Mouse (Mus musculus): ENCODE measurements around the gene 4933402D24Rik.

The 4933402D24Rik gene

DNA sequence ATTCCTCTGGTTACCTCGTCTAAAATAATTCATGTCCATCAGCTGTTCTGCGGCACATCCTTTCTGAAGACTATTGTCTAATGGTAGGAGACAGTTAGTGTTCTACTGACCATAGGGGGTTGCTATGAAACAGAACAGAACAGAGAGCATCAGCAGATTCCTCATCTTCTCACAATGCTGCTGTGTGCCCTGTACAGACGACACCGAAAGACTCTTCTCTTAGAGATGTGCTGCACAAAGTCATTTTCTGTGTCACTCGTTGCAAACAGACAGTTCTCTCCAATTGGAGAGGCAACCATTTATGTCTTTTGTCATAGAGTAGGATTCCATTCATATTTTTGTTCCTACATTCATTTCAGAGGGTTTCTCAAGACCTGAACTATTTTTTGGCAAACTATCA lies at the start of gene 4933402D24Rik:
4933402D24Rik (minus strand) TSS at position 101 of the 400 bp plus-strand sequence.
- no peak for DNase-seq

DNA sequence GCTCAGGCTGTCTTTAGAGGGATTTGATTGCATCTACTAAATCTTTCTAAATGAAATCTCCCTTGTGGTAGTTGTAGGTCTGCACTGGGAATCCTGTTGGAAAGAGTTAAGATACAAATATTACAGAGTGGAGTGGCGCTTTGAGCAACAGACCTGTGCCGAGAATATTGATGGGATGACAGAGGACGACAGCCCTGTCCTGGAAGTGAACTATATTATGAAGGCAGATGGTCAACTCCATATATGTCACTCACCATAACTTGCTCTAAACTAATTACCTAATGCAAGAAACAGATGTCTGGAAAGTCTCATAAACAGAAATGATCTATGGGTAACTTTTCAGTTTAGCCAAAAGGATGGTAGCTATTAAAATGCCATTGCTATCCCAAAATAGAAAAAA lies 39.5 kb upstream of the 4933402D24Rik start:
- peak; percentile 48 for DNase-seq

- DNase-seq, result peak; percentile 15
These were observed 36.0 kb upstream of the 4933402D24Rik start for GRCm38 (mm10) chr1:63805095-63805494.

DNA sequence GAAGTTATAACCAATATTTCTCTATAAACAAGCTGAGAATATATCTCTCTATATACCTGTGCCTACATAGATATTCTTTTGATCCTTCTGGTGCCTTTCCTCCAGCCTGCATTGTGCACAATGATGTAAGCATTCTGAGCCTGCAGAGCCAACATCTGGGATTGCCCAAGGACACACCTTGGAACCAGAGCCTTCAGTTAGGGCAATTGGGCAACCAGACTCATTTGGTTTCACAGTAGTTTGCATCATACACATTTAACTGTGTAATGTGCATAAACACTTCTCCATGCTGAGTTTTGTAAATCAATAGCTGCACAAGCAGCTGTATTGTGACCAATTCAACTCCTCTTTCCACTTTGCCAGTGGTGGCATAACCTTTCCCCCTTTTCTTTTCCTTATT lies 25.3 kb upstream of the 4933402D24Rik start:
- peak; percentile 13 for DNase-seq

- DNase-seq, result no peak
These were observed 8.0 kb upstream of the 4933402D24Rik start for GRCm38 (mm10) chr1:63776902-63777630.

DNA sequence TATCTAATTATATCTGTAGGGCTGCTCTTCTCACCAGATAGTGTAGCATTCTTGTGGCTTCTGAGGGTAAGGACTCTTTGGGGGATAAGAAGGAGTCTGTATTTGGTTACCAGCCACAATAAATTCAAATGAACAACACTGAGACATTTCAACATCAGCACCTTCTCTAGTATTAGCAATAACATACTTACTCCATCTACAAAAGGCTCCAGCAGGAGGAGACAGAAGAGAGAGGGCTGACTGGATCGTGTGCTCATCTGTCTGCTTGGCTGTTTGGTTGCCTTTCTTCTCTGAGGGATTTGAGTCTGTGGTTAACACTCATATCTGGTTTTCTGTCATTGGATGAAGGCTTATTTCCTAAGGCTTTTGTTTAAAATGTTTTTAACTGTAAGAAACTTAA lies 7.3 kb upstream of the 4933402D24Rik start:
- no peak for DNase-seq

DNA sequence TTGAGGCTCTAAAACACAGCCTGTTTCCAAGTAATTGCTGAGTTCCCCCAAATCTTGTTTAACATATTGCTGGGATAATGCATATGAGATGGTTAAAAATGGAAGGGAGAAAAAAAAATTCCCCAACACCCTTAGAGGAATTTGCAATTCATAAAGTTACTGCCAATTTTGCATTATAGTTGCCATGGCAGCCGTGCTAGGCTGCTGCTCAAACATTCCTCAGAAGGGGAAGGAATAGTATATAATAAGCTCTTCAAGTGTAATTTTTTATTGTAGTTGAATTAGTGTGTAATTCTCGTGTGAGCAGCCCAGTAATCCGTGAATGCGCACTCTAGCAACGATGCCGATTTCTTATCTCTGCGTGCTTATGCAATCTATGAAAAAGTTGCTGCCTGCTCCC lies 1.2 kb upstream of the 4933402D24Rik start:
- no peak for DNase-seq

- DNase-seq, result no peak
These were observed 955 bp downstream of the 4933402D24Rik start for GRCm38 (mm10) chr1:63768112-63768511.

DNA sequence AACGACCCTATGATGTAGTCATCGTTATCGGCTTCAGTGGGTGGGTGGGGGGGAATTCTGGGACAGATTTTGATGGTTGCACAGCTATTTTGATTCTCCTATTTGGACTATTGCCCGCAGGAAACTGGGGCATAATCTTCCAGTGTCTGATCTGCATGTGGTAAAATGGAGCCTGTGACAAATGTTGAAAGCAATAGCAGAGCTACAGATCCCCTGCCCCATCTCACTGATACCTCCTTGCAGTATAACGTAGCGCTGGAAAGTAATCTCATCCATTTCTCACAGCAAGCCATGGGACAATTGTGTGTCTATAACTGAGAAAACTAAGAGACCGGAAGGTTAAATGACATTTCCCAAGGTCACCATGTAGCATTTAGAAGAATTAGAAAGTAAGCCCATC lies 4.7 kb downstream of the 4933402D24Rik start:
- no peak for DNase-seq

DNA sequence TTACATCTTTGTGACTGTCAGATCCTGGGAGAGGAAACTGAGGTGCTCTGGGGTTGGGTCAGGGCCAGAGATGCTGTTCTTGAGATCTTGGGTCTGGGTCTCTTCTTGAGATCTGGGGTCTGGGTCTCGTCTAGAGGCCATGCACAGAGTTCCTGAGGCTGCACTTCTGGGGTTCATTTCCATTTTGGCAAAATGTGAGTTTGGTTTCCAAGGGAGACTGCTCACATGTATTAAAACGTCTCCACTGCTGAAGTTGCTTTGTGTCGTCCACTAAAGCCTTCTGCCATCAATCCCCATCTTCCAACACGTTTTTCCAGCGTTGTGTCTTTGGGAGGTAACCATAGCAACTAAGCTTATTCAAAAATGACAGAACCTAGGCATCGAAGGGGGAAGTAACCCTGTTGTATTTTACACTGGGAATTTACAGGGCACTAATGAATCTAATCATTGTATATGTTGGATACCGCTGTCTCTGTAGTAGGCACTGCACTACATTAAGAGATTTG lies 5.1 kb downstream of the 4933402D24Rik start:
- DNase-seq, result no peak

DNA sequence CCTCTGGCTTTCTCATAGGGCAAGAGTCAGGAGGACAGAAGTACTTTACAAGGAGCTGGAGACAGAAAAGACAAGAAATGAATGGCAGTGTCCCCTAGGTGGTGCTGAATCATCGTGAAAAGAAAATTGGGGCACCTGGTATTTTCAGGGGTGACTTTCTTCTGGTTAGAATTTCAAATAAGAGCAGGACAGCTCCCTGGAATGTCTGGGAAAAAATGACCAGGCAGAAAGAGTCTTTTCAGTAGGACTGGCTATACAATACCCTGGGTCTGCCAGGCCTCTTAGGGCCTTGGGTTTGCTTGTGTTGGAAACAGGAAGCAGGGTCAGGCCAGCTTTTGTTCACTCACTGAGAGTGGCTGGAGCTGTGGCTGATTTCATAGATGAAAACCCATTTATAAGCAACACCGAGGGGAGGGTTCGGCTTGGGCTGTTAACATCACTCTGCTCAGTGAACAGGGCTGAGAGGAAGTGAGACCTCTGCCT lies 5.8 kb downstream of the 4933402D24Rik start:
- peak; percentile 93 for DNase-seq

- DNase-seq, result no peak
These were observed 13.1 kb downstream of the 4933402D24Rik start for GRCm38 (mm10) chr1:63756005-63756404.

- peak; percentile 99 for DNase-seq
These were observed 38.8 kb downstream of the 4933402D24Rik start, which contains the start of the genes Mdh1b and Fastkd2 for GRCm38 (mm10) chr1:63730240-63730771. Gene Mdh1b, minus strand, starts transcription at chr1:63730318. Gene Fastkd2, plus strand, starts transcription at chr1:63730614.

- DNase-seq, result no peak
These were observed 39.3 kb downstream of the 4933402D24Rik start for GRCm38 (mm10) chr1:63729796-63730195.

GRCm38 (mm10) chr1:63720161-63720560 lies 48.9 kb downstream of the 4933402D24Rik start:
- DNase-seq, result no peak

- peak; percentile 14 for DNase-seq
These were observed 60.2 kb downstream of the 4933402D24Rik start for GRCm38 (mm10) chr1:63708876-63709275.

DNA sequence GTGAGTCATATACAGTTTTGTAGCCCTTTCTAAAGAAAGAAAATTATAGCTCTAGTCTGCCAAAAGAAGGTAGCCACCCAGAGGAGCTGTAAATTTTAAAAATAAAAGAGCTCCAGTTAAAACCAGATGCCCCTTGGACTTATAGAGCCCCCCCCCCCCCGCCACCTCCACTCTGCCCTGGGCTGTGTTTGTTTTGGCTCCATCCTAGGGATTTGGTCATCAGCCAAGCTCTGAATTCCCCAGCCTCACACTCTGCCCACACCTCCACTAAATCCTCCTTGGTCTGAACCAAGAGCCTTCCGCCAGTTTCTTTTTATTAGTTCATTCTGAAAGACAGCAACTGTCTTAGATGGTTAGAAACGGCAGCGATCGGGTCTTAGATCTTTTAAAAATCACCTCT lies 63.3 kb downstream of the 4933402D24Rik start:
- DNase-seq, result peak; percentile 43

Measured in heart, adult 11 months (tissue).